Mouse (Mus musculus) liver, adult 2 months (tissue): ENCODE measurements around the gene Zfp568. TPM values are rescaled to one million over a fixed set of nuclear protein-coding genes. Genes with fewer than 3 reads are reported as not detected.

Source experiments
- DNase-seq: peaks from one replicate; pipeline ENCODE4 v3.0.0-alpha.2; 2011; ENCODE audit warnings: low read depth, low spot score; ENCODE audit errors: extremely low read depth
- H3K27ac ChIP-seq: fragments of 200-500 bp; replicated peaks from 2 replicates; pipeline ENCODE4 v1.5.1; 2012; ENCODE audit warnings: low read depth, mild to moderate bottlenecking, control low read depth, inconsistent platforms, low read length; ENCODE audit not compliant: insufficient read depth
- H3K27me3 ChIP-seq: fragments of 200-500 bp; 2 replicates; pipeline ENCODE4 v1.6.1; 2012; ENCODE audit warnings: mild to moderate bottlenecking, moderate library complexity, low read length, inconsistent platforms; ENCODE audit not compliant: control insufficient read depth, insufficient read depth
- H3K36me3 ChIP-seq: fragments of 200-500 bp; 2 replicates; pipeline ENCODE4 v1.6.1; 2012; ENCODE audit warnings: low read length, inconsistent platforms; ENCODE audit not compliant: control insufficient read depth, insufficient read depth
- H3K4me1 ChIP-seq: fragments of 200-500 bp; 2 replicates; pipeline ENCODE4 v1.6.1; 2011; ENCODE audit warnings: low read length; ENCODE audit not compliant: control insufficient read depth, insufficient read depth
- H3K4me3 ChIP-seq: fragments of 200-500 bp; 2 replicates; pipeline ENCODE4 v1.5.1; 2011; ENCODE audit warnings: low read depth, mild to moderate bottlenecking, control low read depth, low read length, moderate library complexity; ENCODE audit not compliant: insufficient read depth
- H3K79me2 ChIP-seq: fragments of 200-500 bp; 2 replicates; pipeline ENCODE4 v1.6.1; 2012; ENCODE audit warnings: inconsistent platforms, mild to moderate bottlenecking, low read length, moderate library complexity; ENCODE audit not compliant: control insufficient read depth, insufficient read depth
- H3K9ac ChIP-seq: fragments of 200-500 bp; 2 replicates; pipeline ENCODE4 v1.6.1; 2012; ENCODE audit warnings: low read depth, mild to moderate bottlenecking, control low read depth, inconsistent platforms, low read length
- CTCF ChIP-seq: fragments of 200-500 bp; IDR thresholded peaks from 2 replicates; pipeline ENCODE4 v1.5.1; 2011; ENCODE audit warnings: low read depth, low read length, control low read depth
- POLR2A ChIP-seq: fragments of 200-500 bp; IDR thresholded peaks from 2 replicates; pipeline ENCODE4 v1.6.1; 2011; ENCODE audit warnings: low read length, control low read depth; ENCODE audit not compliant: insufficient read depth; ENCODE audit errors: extremely low read depth
- WGBS: fragments of 180-500 bp; shearing (Covaris S2); methylation state at CpG from one replicate; pipeline ENCODE4 v1.1.7; 2018; 5-methylcytosine and 5-hydroxymethylcytosine counted together
- polyA plus RNA-seq: library from polyadenylated mRNA; depleted of rRNA; stranded (reverse); fragments of >200 nt; gene quantifications from 2 replicates; pipeline ENCODE4 v1.2.3, GENCODE M21; 2012
- total RNA-seq: library from RNA; depleted of rRNA; stranded (reverse); fragments of >200 nt; gene quantifications from 2 replicates; pipeline ENCODE4 v1.2.3, GENCODE M21; 2014

Zfp568 gene
- total and polyA plus RNA-seq, 2 experiments: 4.3 to 8.8 TPM

- 74% methylated on average over 4 of the region's 4 CpGs for WGBS
- H3K36me3 ChIP-seq: peaks cover 2% of the 10 kb centered on the region; the same call in 1 of the 2 replicates
- H3K4me3 ChIP-seq: no peak overlapping the region
- H3K27ac ChIP-seq: no peak overlapping the region
- H3K27me3 ChIP-seq: no peaks in the 10 kb centered on the region
- no peak overlapping the region for H3K9ac ChIP-seq
- DNase-seq: no peak
- TF ChIP-seq POLR2A (no peak), CTCF (no peak)
- peaks cover 1% of the 10 kb centered on the region; the same call in 1 of the 2 replicates for H3K79me2 ChIP-seq
- peaks cover 14% of the 10 kb centered on the region for H3K4me1 ChIP-seq
Observed at GRCm38 (mm10) chr7:29982341-29982740, 1.4 kb upstream of the Zfp568 start.

- Histone ChIP-seq H3K27ac (peak overlapping the region; percentile 72), H3K4me1 (peaks cover 17% of the 10 kb centered on the region), H3K9ac (peak overlapping the region; percentile 94), H3K79me2 (peaks cover 5% of the 10 kb centered on the region; the same call in 1 of the 2 replicates), H3K36me3 (peaks cover 3% of the 10 kb centered on the region; the same call in 1 of the 2 replicates), H3K27me3 (no peaks in the 10 kb centered on the region), H3K4me3 (peak overlapping the region; percentile 85)
- no peak for DNase-seq
- TF ChIP-seq POLR2A (no peak), CTCF (no peak)
- 16% methylated on average over 6 of the region's 6 CpGs for WGBS
Observed at GRCm38 (mm10) chr7:29982931-29983330, 824 bp upstream of the Zfp568 start.

- no peak for TF ChIP-seq POLR2A
- no peak for TF ChIP-seq CTCF
- peak overlapping the region; percentile 94 for H3K9ac ChIP-seq
- WGBS: under 1% methylated on average over 8 of the region's 8 CpGs
Observed at GRCm38 (mm10) chr7:29983340-29983689, 440 bp upstream of the Zfp568 start.

GRCm38 (mm10) chr7:29986101-29986500, 2.3 kb downstream of the Zfp568 start:
- peaks cover 23% of the 10 kb centered on the region for H3K4me1 ChIP-seq
- DNase-seq: peak; percentile 90
- no peaks in the 10 kb centered on the region for H3K27me3 ChIP-seq
- peak overlapping the region; percentile 20; the same call in 1 of the 2 replicates for H3K4me3 ChIP-seq
- peaks cover 15% of the 10 kb centered on the region; the same call in 1 of the 2 replicates for H3K36me3 ChIP-seq
- 21% methylated on average over 8 of the region's 8 CpGs for WGBS
- peaks cover 8% of the 10 kb centered on the region; the same call in 1 of the 2 replicates for H3K79me2 ChIP-seq
- H3K9ac ChIP-seq: peak overlapping the region; percentile 77
- TF ChIP-seq POLR2A: no peak
- no peak for TF ChIP-seq CTCF
- H3K27ac ChIP-seq: peak overlapping the region; percentile 99

More at GRCm38 (mm10) chr7:29983340-29983689, 440 bp upstream of the Zfp568 start:
- DNase-seq: no peak
- peak overlapping the region; percentile 72 for H3K27ac ChIP-seq
- peaks cover 17% of the 10 kb centered on the region for H3K4me1 ChIP-seq
- H3K4me3 ChIP-seq: peak overlapping the region; percentile 85
- H3K79me2 ChIP-seq: peaks cover 5% of the 10 kb centered on the region; the same call in 1 of the 2 replicates
- no peaks in the 10 kb centered on the region for H3K27me3 ChIP-seq
- peaks cover 6% of the 10 kb centered on the region; the same call in 1 of the 2 replicates for H3K36me3 ChIP-seq

- no peaks in the 10 kb centered on the region for H3K27me3 ChIP-seq
- peaks cover 17% of the 10 kb centered on the region; the same call in 1 of the 2 replicates for H3K79me2 ChIP-seq
- no peak overlapping the region for H3K9ac ChIP-seq
- H3K27ac ChIP-seq: peak overlapping the region; percentile 36
- WGBS: 70% methylated on average over 5 of the region's 5 CpGs
- H3K4me1 ChIP-seq: peaks cover 20% of the 10 kb centered on the region
- no peak overlapping the region for H3K4me3 ChIP-seq
- peaks cover 22% of the 10 kb centered on the region; the same call in 1 of the 2 replicates for H3K36me3 ChIP-seq
- no peak for TF ChIP-seq POLR2A
- TF ChIP-seq CTCF: no peak
- no peak for DNase-seq
Observed at GRCm38 (mm10) chr7:29987551-29987950, 3.8 kb downstream of the Zfp568 start.

GRCm38 (mm10) chr7:29989031-29989430, 5.3 kb downstream of the Zfp568 start:
- peaks cover 17% of the 10 kb centered on the region for H3K4me1 ChIP-seq
- DNase-seq: peak; percentile 91
- peaks cover 31% of the 10 kb centered on the region for H3K36me3 ChIP-seq
- 30% methylated on average over 11 of the region's 11 CpGs for WGBS
- H3K27me3 ChIP-seq: no peaks in the 10 kb centered on the region
- H3K9ac ChIP-seq: peak overlapping the region; percentile 5; the same call in 1 of the 2 replicates
- H3K4me3 ChIP-seq: no peak overlapping the region
- peaks cover 21% of the 10 kb centered on the region; the same call in 1 of the 2 replicates for H3K79me2 ChIP-seq
- TF ChIP-seq CTCF (no peak), POLR2A (no peak)
- H3K27ac ChIP-seq: peak overlapping the region; percentile 69
